8 mouse cellular contexts compared by ENCODE assay signal in the genomic region with DNA sequence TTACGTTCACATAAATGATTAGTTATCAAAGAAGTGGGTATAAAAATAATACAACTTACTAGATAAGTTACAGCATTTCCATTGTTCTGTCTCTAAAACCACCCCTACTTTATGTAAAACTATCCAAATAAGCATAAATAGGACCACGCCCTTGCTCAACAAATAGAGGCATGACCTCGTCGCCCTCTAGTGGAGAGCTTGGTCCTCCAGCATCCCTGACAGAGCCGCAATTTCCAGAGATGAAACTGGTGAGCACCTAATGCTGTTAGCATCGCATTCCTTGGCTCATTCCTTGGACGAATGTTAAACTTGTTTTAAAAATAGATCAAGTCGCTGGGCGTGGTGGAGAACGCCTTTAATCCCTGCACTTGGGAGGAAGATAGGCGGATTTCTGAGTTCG. TPM values are rescaled to one million over a fixed set of nuclear protein-coding genes. Genes with fewer than 3 reads are reported as not detected.
A peak's percentile ranks its signal among the peaks of the same experiment; 100 is the strongest.
DNase-seq lines count a peak whose midpoint lies in the region; ATAC-seq lines count a peak whose summit lies in the region.

No protein-coding gene starts in this region.

- DNase-seq in forebrain, embryonic 11.5 days (ENCODE audit: low spot score) = peak; percentile 78
- DNase-seq in right cerebral cortex, adult 18-20 months = peak; percentile 40
- no peak for DNase-seq in right cerebral cortex, postnatal 25 days
- peak; percentile 83 for DNase-seq in c-Kit-positive CD71-positive TER-119-negative erythroid progenitor cells, embryonic 14.5 days (ENCODE audit: low read depth)
- peak; percentile 31 to 52 for DNase-seq in heart, postnatal 14 days
- peak; percentile 24 to 39 for DNase-seq in lung, adult 18-20 months
- peak; percentile 29 to 46 for DNase-seq in spleen, postnatal 36 days (ENCODE audit: low spot score in 2 of 2)

- H3K27me3 ChIP-seq in forebrain, embryonic 11.5 days (ENCODE audit: control insufficient read depth, insufficient read depth, low read length) = no peaks in the 10 kb centered on the region
- H3K27me3 ChIP-seq in forebrain, embryonic 13.5 days = no peaks in the 10 kb centered on the region

- intact Hi-C loops in heart, postnatal 14 days (cut with DNase I) = no loop called here

- H3K9me3 ChIP-seq in forebrain, embryonic 11.5 days (ENCODE audit: control insufficient read depth, low read length) = no peaks in the 10 kb centered on the region
- no peaks in the 10 kb centered on the region for H3K9me3 ChIP-seq in forebrain, embryonic 13.5 days (replicated peaks)

- no peak overlapping the region for H3K4me3 ChIP-seq in forebrain, embryonic 11.5 days (ENCODE audit: low read depth, low read length)
- H3K4me3 ChIP-seq in forebrain, embryonic 13.5 days = no peak overlapping the region

- H3K27ac ChIP-seq in forebrain, embryonic 11.5 days (ENCODE audit: low read depth, low read length) = no peak overlapping the region
- no peak overlapping the region for H3K27ac ChIP-seq in forebrain, embryonic 13.5 days

- ATAC-seq in forebrain, embryonic 11.5 days (replicated peaks; ENCODE audit: low FRiP score) = no peak
- no peak for ATAC-seq in forebrain, embryonic 13.5 days

- no peak overlapping the region for H3K4me2 ChIP-seq in forebrain, embryonic 11.5 days (ENCODE audit: low read depth, low read length, severe bottlenecking)
- H3K4me2 ChIP-seq in forebrain, embryonic 13.5 days = no peak overlapping the region

- WGBS in forebrain, embryonic 11.5 days = 39% methylated on average over 12 of the region's 12 CpGs
- 42% methylated on average over 12 of the region's 12 CpGs for WGBS in forebrain, embryonic 13.5 days

- no peak overlapping the region for H3K9ac ChIP-seq in forebrain, embryonic 11.5 days (ENCODE audit: low read length)
- H3K9ac ChIP-seq in forebrain, embryonic 13.5 days = no peak overlapping the region

- H3K4me1 ChIP-seq in forebrain, embryonic 11.5 days (replicated peaks; ENCODE audit: control insufficient read depth, insufficient read depth, low read length) = no peaks in the 10 kb centered on the region
- H3K4me1 ChIP-seq in forebrain, embryonic 13.5 days = no peaks in the 10 kb centered on the region

- H3K36me3 ChIP-seq in forebrain, embryonic 11.5 days (ENCODE audit: control insufficient read depth, insufficient read depth, low read length) = no peaks in the 10 kb centered on the region
- H3K36me3 ChIP-seq in forebrain, embryonic 13.5 days (ENCODE audit: poor library complexity, severe bottlenecking) = no peaks in the 10 kb centered on the region

RNA-seq across cellular contexts. Expression of a gene that starts 9.7 kb away (rescaled TPM):
- 8.8 and 9.3 TPM in 2 replicates for polyA plus RNA-seq in forebrain, embryonic 11.5 days (2014; fragmentation: Nextera tagmentation; extraction: Ambion mirVana)
- 6.1 and 7.7 TPM in 2 replicates for polyA plus RNA-seq in forebrain, embryonic 13.5 days (2015; fragmentation: Nextera tagmentation; extraction: Ambion mirVana)
- 1 to 10 TPM; 1.2 to 1.5 TPM for total RNA-seq in heart, postnatal 14 days (2021)

RNA-seq across cellular contexts. Expression of a gene that starts 9.8 kb away (rescaled TPM):
- 0.84 and 2.5 TPM in 2 replicates for polyA plus RNA-seq in forebrain, embryonic 11.5 days (2014; fragmentation: Nextera tagmentation; extraction: Ambion mirVana)
- 2.9 and 3.4 TPM in 2 replicates for polyA plus RNA-seq in forebrain, embryonic 13.5 days (2015; fragmentation: Nextera tagmentation; extraction: Ambion mirVana)
- under 1 TPM; 0.76 to 0.79 TPM for total RNA-seq in heart, postnatal 14 days (2021)

RNA-seq across cellular contexts. Expression of a gene that starts 45.5 kb away (rescaled TPM):
- polyA plus RNA-seq in forebrain, embryonic 11.5 days (2014; fragmentation: Nextera tagmentation; extraction: Ambion mirVana) = 0.83 and 1.1 TPM in 2 replicates
- 0.42 and 0.44 TPM in 2 replicates for polyA plus RNA-seq in forebrain, embryonic 13.5 days (2015; fragmentation: Nextera tagmentation; extraction: Ambion mirVana)
- 1 to 10 TPM; 3.2 to 6.6 TPM for total RNA-seq in heart, postnatal 14 days (2021)
